Mouse (Mus musculus): ENCODE measurements around the gene Mill1. TPM values are rescaled to one million over a fixed set of nuclear protein-coding genes. Genes with fewer than 3 reads are reported as not detected.

The Mill1 gene
- polyA plus RNA-seq, 1 experiment from 2014 or later, result not detected

Other genes with a start within 250 kb of the Mill1 start
- gene Ceacam13, start 235.5 kb upstream of the Mill1 start, polyA plus RNA-seq (2014; fragmentation: Nextera tagmentation; extraction: Ambion mirVana), result not detected in 2 replicates
- gene Ceacam12, start 179.4 kb upstream of the Mill1 start, polyA plus RNA-seq (2014; fragmentation: Nextera tagmentation; extraction: Ambion mirVana), result not detected in 2 replicates
- gene Igfl3, start 68.9 kb upstream of the Mill1 start, polyA plus RNA-seq (2014; fragmentation: Nextera tagmentation; extraction: Ambion mirVana), result not detected in 2 replicates
- gene Psg18, start 109.7 kb downstream of the Mill1 start, polyA plus RNA-seq (2014; fragmentation: Nextera tagmentation; extraction: Ambion mirVana), result not detected in 2 replicates
- gene Psg28, start 186.7 kb downstream of the Mill1 start, polyA plus RNA-seq (2014; fragmentation: Nextera tagmentation; extraction: Ambion mirVana), result not detected in 2 replicates
- not detected in 2 replicates for gene Psg26, start 238.8 kb downstream of the Mill1 start, polyA plus RNA-seq (2014; fragmentation: Nextera tagmentation; extraction: Ambion mirVana)